Mouse (Mus musculus): ENCODE measurements around the gene Fam71d. TPM values are rescaled to one million over a fixed set of nuclear protein-coding genes. Genes with fewer than 3 reads are reported as not detected.

The Fam71d gene
- polyA plus RNA-seq (2014; fragmentation: Nextera tagmentation; extraction: Ambion mirVana): not detected in 2 replicates

DNA sequence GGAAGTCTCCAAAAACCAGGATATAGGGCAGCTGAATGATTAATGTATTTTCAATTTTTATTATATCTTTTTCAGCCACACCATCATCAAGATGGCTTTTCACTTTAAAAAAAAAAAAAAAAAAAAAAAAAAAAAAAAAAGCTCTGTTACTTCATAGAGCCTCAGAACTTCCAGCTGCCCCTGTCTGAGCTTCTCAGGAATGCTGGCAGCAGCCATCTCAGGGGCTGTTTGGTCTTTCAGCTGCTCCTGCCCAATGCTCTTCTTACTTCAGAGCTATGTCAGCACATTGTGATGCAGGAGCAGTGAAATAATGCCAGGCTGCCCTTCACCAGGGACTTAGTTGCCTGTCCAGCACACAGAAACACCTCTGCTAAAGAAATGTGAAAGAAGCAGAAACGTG lies at the start of gene Fam71d:
TSS of gene Fam71d (plus strand) at position 211 of the 400 bp plus-strand sequence.
- Histone ChIP-seq H3K9ac (ENCODE audit: low read length) (no peak within 1 kb of the TSS), H3K27ac (ENCODE audit: low read depth, low read length) (no peak within 1 kb of the TSS), H3K4me1 (ENCODE audit: control insufficient read depth, insufficient read depth, low read length) (no peaks in the 10 kb centered on the region), H3K4me3 (ENCODE audit: low read depth, low read length) (no peak within 1 kb of the TSS), H3K9me3 (ENCODE audit: control insufficient read depth, low read length) (no peaks in the 10 kb centered on the region), H3K4me2 (ENCODE audit: low read depth) (no peak within 1 kb of the TSS), H3K27me3 (ENCODE audit: control insufficient read depth, insufficient read depth, low read length) (no peaks in the 10 kb centered on the region), H3K36me3 (ENCODE audit: control insufficient read depth, insufficient read depth, low read length) (no peaks in the 10 kb centered on the region)
- no peak for DNase-seq (ENCODE audit: low spot score)
- no peak for ATAC-seq (ENCODE audit: insufficient read depth, low FRiP score, low TSS enrichment)
- 71% methylated on average over 1 of the region's 1 CpGs for WGBS

GRCm38 (mm10) chr12:78643691-78644090 lies 47.6 kb upstream of the Fam71d start:
- Histone ChIP-seq H3K27ac (ENCODE audit: low read depth, low read length) (no peak overlapping the region), H3K4me2 (ENCODE audit: low read depth) (no peak overlapping the region), H3K4me1 (ENCODE audit: control insufficient read depth, insufficient read depth, low read length) (no peaks in the 10 kb centered on the region), H3K36me3 (ENCODE audit: control insufficient read depth, insufficient read depth, low read length) (no peaks in the 10 kb centered on the region), H3K9ac (ENCODE audit: low read length) (no peak overlapping the region), H3K27me3 (ENCODE audit: control insufficient read depth, insufficient read depth, low read length) (no peaks in the 10 kb centered on the region), H3K9me3 (ENCODE audit: control insufficient read depth, low read length) (no peaks in the 10 kb centered on the region), H3K4me3 (ENCODE audit: low read depth, low read length) (no peak overlapping the region)
- 90% methylated on average over 2 of the region's 2 CpGs for WGBS
- ATAC-seq (ENCODE audit: insufficient read depth, low FRiP score, low TSS enrichment) (no peak), DNase-seq (ENCODE audit: low spot score) (no peak)

GRCm38 (mm10) chr12:78645282-78645681 lies 46.1 kb upstream of the Fam71d start:
- Histone ChIP-seq H3K27me3 (ENCODE audit: control insufficient read depth, insufficient read depth, low read length) (no peaks in the 10 kb centered on the region), H3K4me2 (ENCODE audit: low read depth) (no peak overlapping the region), H3K9me3 (ENCODE audit: control insufficient read depth, low read length) (no peaks in the 10 kb centered on the region), H3K36me3 (ENCODE audit: control insufficient read depth, insufficient read depth, low read length) (no peaks in the 10 kb centered on the region), H3K9ac (ENCODE audit: low read length) (no peak overlapping the region), H3K27ac (ENCODE audit: low read depth, low read length) (no peak overlapping the region), H3K4me3 (ENCODE audit: low read depth, low read length) (no peak overlapping the region), H3K4me1 (ENCODE audit: control insufficient read depth, insufficient read depth, low read length) (no peaks in the 10 kb centered on the region)
- ATAC-seq (ENCODE audit: insufficient read depth, low FRiP score, low TSS enrichment) (no peak), DNase-seq (ENCODE audit: low spot score) (no peak)
- 82% methylated on average over 1 of the region's 1 CpGs for WGBS

DNA sequence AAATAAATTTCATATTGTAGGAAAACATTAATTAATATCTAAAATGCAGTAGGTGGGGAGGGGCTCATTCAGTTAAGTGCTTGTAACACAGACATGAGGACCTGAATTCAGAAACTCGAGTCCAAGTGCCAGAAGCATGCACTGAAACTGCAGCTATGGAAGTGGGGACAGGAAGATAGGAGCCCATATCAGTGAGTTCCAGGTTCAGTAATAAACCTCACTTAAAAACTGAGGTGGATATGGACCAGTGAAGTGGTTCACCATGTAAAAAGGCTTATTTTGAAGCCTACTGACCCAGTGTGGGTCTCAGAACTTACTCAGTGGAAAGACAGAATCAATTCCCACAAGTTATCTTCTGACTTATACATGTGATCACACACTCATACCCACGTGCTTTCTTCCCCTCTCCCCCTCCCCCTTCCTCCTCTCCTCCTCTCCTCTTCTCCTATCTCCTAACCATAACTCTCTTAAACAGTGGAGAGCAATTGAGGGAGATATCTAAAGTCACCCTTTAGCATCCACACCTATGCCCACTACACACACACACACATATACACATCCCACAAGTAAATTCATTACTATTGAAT lies 31.5 kb upstream of the Fam71d start:
- Histone ChIP-seq H3K4me1 (ENCODE audit: control insufficient read depth, insufficient read depth, low read length) (no peaks in the 10 kb centered on the region), H3K9ac (ENCODE audit: low read length) (no peak overlapping the region), H3K4me2 (ENCODE audit: low read depth) (no peak overlapping the region), H3K4me3 (ENCODE audit: low read depth, low read length) (no peak overlapping the region), H3K36me3 (ENCODE audit: control insufficient read depth, insufficient read depth, low read length) (no peaks in the 10 kb centered on the region), H3K27me3 (ENCODE audit: control insufficient read depth, insufficient read depth, low read length) (no peaks in the 10 kb centered on the region), H3K9me3 (ENCODE audit: control insufficient read depth, low read length) (no peaks in the 10 kb centered on the region), H3K27ac (ENCODE audit: low read depth, low read length) (no peak overlapping the region)
- no peak for ATAC-seq (ENCODE audit: insufficient read depth, low FRiP score, low TSS enrichment)
- no peak for DNase-seq (ENCODE audit: low spot score)
- WGBS: 66% methylated on average over 2 of the region's 2 CpGs

GRCm38 (mm10) chr12:78678101-78678806 lies 13.1 kb upstream of the Fam71d start:
- WGBS: 91% methylated on average over 5 of the region's 5 CpGs
- Histone ChIP-seq H3K27me3 (ENCODE audit: control insufficient read depth, insufficient read depth, low read length) (no peaks in the 10 kb centered on the region), H3K36me3 (ENCODE audit: control insufficient read depth, insufficient read depth, low read length) (no peaks in the 10 kb centered on the region), H3K9me3 (ENCODE audit: control insufficient read depth, low read length) (no peaks in the 10 kb centered on the region), H3K4me2 (ENCODE audit: low read depth) (no peak overlapping the region), H3K4me3 (ENCODE audit: low read depth, low read length) (no peak overlapping the region), H3K27ac (ENCODE audit: low read depth, low read length) (no peak overlapping the region), H3K4me1 (ENCODE audit: control insufficient read depth, insufficient read depth, low read length) (no peaks in the 10 kb centered on the region), H3K9ac (ENCODE audit: low read length) (no peak overlapping the region)
- no peak for DNase-seq (ENCODE audit: low spot score)
- ATAC-seq (ENCODE audit: insufficient read depth, low FRiP score, low TSS enrichment): no peak

GRCm38 (mm10) chr12:78678807-78679189 lies 12.5 kb upstream of the Fam71d start:
- no peak overlapping the region for H3K4me2 ChIP-seq (ENCODE audit: low read depth)
- no peak overlapping the region for H3K4me3 ChIP-seq (ENCODE audit: low read depth, low read length)
- no peak overlapping the region for H3K27ac ChIP-seq (ENCODE audit: low read depth, low read length)
- H3K9ac ChIP-seq (ENCODE audit: low read length): no peak overlapping the region
- no peaks in the 10 kb centered on the region for H3K27me3 ChIP-seq (ENCODE audit: control insufficient read depth, insufficient read depth, low read length)
- no peaks in the 10 kb centered on the region for H3K9me3 ChIP-seq (ENCODE audit: control insufficient read depth, low read length)
- ATAC-seq (ENCODE audit: insufficient read depth, low FRiP score, low TSS enrichment): no peak
- no peaks in the 10 kb centered on the region for H3K36me3 ChIP-seq (ENCODE audit: control insufficient read depth, insufficient read depth, low read length)
- WGBS: 93% methylated on average over 2 of the region's 2 CpGs
- DNase-seq (ENCODE audit: low spot score): no peak
- no peaks in the 10 kb centered on the region for H3K4me1 ChIP-seq (ENCODE audit: control insufficient read depth, insufficient read depth, low read length)

DNA sequence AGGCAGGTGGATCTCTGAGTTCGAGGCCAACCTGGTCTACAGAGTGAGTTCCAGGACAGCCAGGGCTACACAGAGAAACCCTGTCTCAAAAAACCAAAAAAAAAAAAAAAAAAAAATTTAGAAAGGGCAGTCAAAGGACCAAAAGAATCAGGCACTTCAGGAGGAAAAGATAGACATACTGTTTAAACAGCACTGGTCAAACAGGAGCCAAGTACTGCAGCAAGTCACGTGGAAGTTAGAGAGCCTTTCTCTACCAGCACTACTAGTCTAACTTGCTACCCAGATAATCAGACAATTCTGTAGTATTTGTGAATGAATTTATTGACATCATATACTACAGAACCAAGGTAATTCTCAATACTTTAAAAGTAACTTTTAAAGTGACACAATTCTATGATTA lies 10.3 kb upstream of the Fam71d start:
- H3K36me3 ChIP-seq (ENCODE audit: control insufficient read depth, insufficient read depth, low read length): no peaks in the 10 kb centered on the region
- H3K27me3 ChIP-seq (ENCODE audit: control insufficient read depth, insufficient read depth, low read length): no peaks in the 10 kb centered on the region
- H3K27ac ChIP-seq (ENCODE audit: low read depth, low read length): no peak overlapping the region
- ATAC-seq (ENCODE audit: insufficient read depth, low FRiP score, low TSS enrichment) (no peak), DNase-seq (ENCODE audit: low spot score) (no peak)
- no peak overlapping the region for H3K9ac ChIP-seq (ENCODE audit: low read length)
- no peaks in the 10 kb centered on the region for H3K4me1 ChIP-seq (ENCODE audit: control insufficient read depth, insufficient read depth, low read length)
- H3K4me3 ChIP-seq (ENCODE audit: low read depth, low read length): no peak overlapping the region
- H3K9me3 ChIP-seq (ENCODE audit: control insufficient read depth, low read length): no peaks in the 10 kb centered on the region
- no peak overlapping the region for H3K4me2 ChIP-seq (ENCODE audit: low read depth)
- WGBS: 90% methylated on average over 2 of the region's 2 CpGs

DNA sequence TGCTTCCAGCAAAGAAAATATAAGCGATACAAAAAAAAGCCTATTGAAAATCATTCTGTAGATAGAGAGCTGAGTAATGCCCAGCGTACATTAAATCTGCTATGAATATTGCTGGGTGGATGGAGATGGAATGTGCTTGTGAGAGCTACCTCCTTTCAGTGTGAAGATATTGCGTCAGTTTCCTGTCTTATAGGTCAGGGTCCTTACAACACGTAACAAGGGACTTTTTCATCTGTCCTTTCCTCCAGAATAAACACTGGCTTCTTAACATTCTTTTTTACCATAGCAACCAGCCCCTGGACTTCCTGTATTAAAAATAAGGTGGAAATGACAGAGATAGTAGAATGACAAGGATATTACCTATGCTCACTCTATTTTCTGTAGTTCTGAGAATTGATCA lies 9.1 kb upstream of the Fam71d start:
- no peaks in the 10 kb centered on the region for H3K4me1 ChIP-seq (ENCODE audit: control insufficient read depth, insufficient read depth, low read length)
- H3K4me3 ChIP-seq (ENCODE audit: low read depth, low read length): no peak overlapping the region
- no peaks in the 10 kb centered on the region for H3K27me3 ChIP-seq (ENCODE audit: control insufficient read depth, insufficient read depth, low read length)
- DNase-seq (ENCODE audit: low spot score): no peak
- no peak overlapping the region for H3K9ac ChIP-seq (ENCODE audit: low read length)
- H3K4me2 ChIP-seq (ENCODE audit: low read depth): no peak overlapping the region
- H3K36me3 ChIP-seq (ENCODE audit: control insufficient read depth, insufficient read depth, low read length): no peaks in the 10 kb centered on the region
- no peak for ATAC-seq (ENCODE audit: insufficient read depth, low FRiP score, low TSS enrichment)
- H3K9me3 ChIP-seq (ENCODE audit: control insufficient read depth, low read length): no peaks in the 10 kb centered on the region
- WGBS: 85% methylated on average over 4 of the region's 4 CpGs
- H3K27ac ChIP-seq (ENCODE audit: low read depth, low read length): no peak overlapping the region

DNA sequence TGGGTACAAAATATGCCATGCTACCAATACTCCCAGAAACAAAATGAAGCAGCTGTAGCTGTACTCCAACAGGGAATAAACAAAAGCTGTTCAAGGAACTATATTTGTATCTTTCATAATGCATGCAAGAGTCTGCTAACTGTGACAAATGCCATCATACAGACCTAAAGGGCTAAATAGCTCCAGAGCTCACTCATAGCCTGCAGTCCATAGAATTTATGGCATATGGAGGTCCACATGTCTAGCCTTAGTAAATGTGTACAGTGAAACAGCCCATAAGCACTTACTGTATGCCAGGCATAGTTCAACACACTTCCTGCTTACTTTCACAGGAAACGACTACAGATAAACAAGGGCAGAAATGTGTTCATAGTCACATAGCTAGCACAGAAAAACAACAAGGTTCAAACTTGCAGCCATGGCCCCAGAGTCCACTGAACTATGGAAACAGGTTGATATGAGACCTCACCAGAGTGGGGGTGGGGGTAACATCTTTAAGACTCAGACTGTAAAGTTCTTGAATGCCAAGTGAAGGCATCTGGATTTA lies 5.6 kb upstream of the Fam71d start:
- H3K4me3 ChIP-seq (ENCODE audit: low read depth, low read length): no peak overlapping the region
- DNase-seq (ENCODE audit: low spot score): no peak
- WGBS: 83% methylated on average over 1 of the region's 1 CpGs

More for the DNA sequence above, 5.6 kb upstream of the Fam71d start:
- Histone ChIP-seq H3K4me2 (ENCODE audit: low read depth) (no peak overlapping the region), H3K9ac (ENCODE audit: low read length) (no peak overlapping the region), H3K27me3 (ENCODE audit: control insufficient read depth, insufficient read depth, low read length) (no peaks in the 10 kb centered on the region), H3K4me1 (ENCODE audit: control insufficient read depth, insufficient read depth, low read length) (no peaks in the 10 kb centered on the region), H3K27ac (ENCODE audit: low read depth, low read length) (no peak overlapping the region), H3K9me3 (ENCODE audit: control insufficient read depth, low read length) (no peaks in the 10 kb centered on the region), H3K36me3 (ENCODE audit: control insufficient read depth, insufficient read depth, low read length) (no peaks in the 10 kb centered on the region)
- no peak for ATAC-seq (ENCODE audit: insufficient read depth, low FRiP score, low TSS enrichment)
